Mouse (Mus musculus): ENCODE data around the gene Rbm42. TPM values are rescaled to one million over a fixed set of nuclear protein-coding genes. Genes with fewer than 3 reads are reported as not detected.

Rbm42 gene
- polyA plus RNA-seq (2015; fragmentation: Nextera tagmentation; extraction: Ambion mirVana), result 130 and 153 TPM in 2 replicates

- H3K9ac ChIP-seq (replicated peaks), result peak within 1 kb of the TSS; percentile 90
- peak within 1 kb of the TSS; percentile 77 for H3K27ac ChIP-seq
- H3K4me1 ChIP-seq (replicated peaks), result peaks cover 15% of the 10 kb centered on the region
- 2% methylated on average over 59 of the region's 59 CpGs for WGBS
- H3K9me3 ChIP-seq, result no peaks in the 10 kb centered on the region
- H3K27me3 ChIP-seq, result no peaks in the 10 kb centered on the region
- peak within 1 kb of the TSS; percentile 97 for H3K4me2 ChIP-seq (replicated peaks)
- ATAC-seq, result peak; percentile 99
- peaks cover 63% of the 10 kb centered on the region for H3K36me3 ChIP-seq
- peak within 1 kb of the TSS; percentile 88 for H3K4me3 ChIP-seq (replicated peaks)
These were observed at the start of gene Rbm42 for GRCm38 (mm10) chr7:30649591-30650540. Gene Rbm42, minus strand, starts transcription at chr7:30650317.

GRCm38 (mm10) chr7:30698589-30698988 lies 48.5 kb upstream of the Rbm42 start, which contains the start of gene 2200002J24Rik:
Gene 2200002J24Rik, plus strand, starts transcription at chr7:30698926.
- Histone ChIP-seq H3K27me3 (no peaks in the 10 kb centered on the region), H3K27ac (no peak within 1 kb of the TSS), H3K4me3 (replicated peaks) (no peak within 1 kb of the TSS), H3K36me3 (no peaks in the 10 kb centered on the region), H3K9ac (replicated peaks) (no peak within 1 kb of the TSS), H3K9me3 (no peaks in the 10 kb centered on the region), H3K4me1 (replicated peaks) (no peaks in the 10 kb centered on the region), H3K4me2 (replicated peaks) (no peak within 1 kb of the TSS)
- ATAC-seq, result no peak
- 46% methylated on average over 9 of the region's 9 CpGs for WGBS

- Histone ChIP-seq H3K27ac (no peak overlapping the region), H3K27me3 (no peaks in the 10 kb centered on the region), H3K4me3 (replicated peaks) (no peak overlapping the region), H3K9ac (replicated peaks) (no peak overlapping the region), H3K36me3 (no peaks in the 10 kb centered on the region), H3K9me3 (no peaks in the 10 kb centered on the region), H3K4me1 (replicated peaks) (no peaks in the 10 kb centered on the region), H3K4me2 (replicated peaks) (no peak overlapping the region)
- no peak for ATAC-seq
- WGBS, result 64% methylated on average over 5 of the region's 5 CpGs
These were observed 48.0 kb upstream of the Rbm42 start for GRCm38 (mm10) chr7:30698101-30698500.

GRCm38 (mm10) chr7:30688325-30688724 lies 38.2 kb upstream of the Rbm42 start:
- no peaks in the 10 kb centered on the region for H3K4me1 ChIP-seq (replicated peaks)
- H3K27me3 ChIP-seq, result peaks cover 21% of the 10 kb centered on the region
- no peak for ATAC-seq
- H3K36me3 ChIP-seq, result no peaks in the 10 kb centered on the region
- H3K9ac ChIP-seq (replicated peaks), result no peak overlapping the region
- WGBS, result 76% methylated on average over 6 of the region's 6 CpGs
- H3K4me2 ChIP-seq (replicated peaks), result no peak overlapping the region
- H3K27ac ChIP-seq, result no peak overlapping the region
- no peaks in the 10 kb centered on the region for H3K9me3 ChIP-seq
- H3K4me3 ChIP-seq (replicated peaks), result no peak overlapping the region

- H3K4me3 ChIP-seq (replicated peaks), result no peak overlapping the region
- ATAC-seq, result no peak
- H3K4me1 ChIP-seq (replicated peaks), result no peaks in the 10 kb centered on the region
- H3K9me3 ChIP-seq, result no peaks in the 10 kb centered on the region
- WGBS, result 88% methylated on average over 2 of the region's 2 CpGs
- peaks cover 20% of the 10 kb centered on the region for H3K27me3 ChIP-seq
- H3K27ac ChIP-seq, result no peak overlapping the region
- no peaks in the 10 kb centered on the region for H3K36me3 ChIP-seq
- no peak overlapping the region for H3K9ac ChIP-seq (replicated peaks)
- no peak overlapping the region for H3K4me2 ChIP-seq (replicated peaks)
These were observed 33.3 kb upstream of the Rbm42 start for GRCm38 (mm10) chr7:30683425-30683824.

GRCm38 (mm10) chr7:30681897-30682296 lies 31.8 kb upstream of the Rbm42 start:
- no peaks in the 10 kb centered on the region for H3K9me3 ChIP-seq

GRCm38 (mm10) chr7:30678263-30678975 lies 28.3 kb upstream of the Rbm42 start:
- no peak overlapping the region for H3K4me3 ChIP-seq (replicated peaks)
- H3K36me3 ChIP-seq, result no peaks in the 10 kb centered on the region
- H3K27me3 ChIP-seq, result no peaks in the 10 kb centered on the region
- H3K4me2 ChIP-seq (replicated peaks), result no peak overlapping the region
- H3K4me1 ChIP-seq (replicated peaks), result no peaks in the 10 kb centered on the region
- H3K27ac ChIP-seq, result no peak overlapping the region
- no peak for ATAC-seq
- H3K9me3 ChIP-seq, result no peaks in the 10 kb centered on the region
- no peak overlapping the region for H3K9ac ChIP-seq (replicated peaks)
- WGBS, result 65% methylated on average over 5 of the region's 5 CpGs

More at GRCm38 (mm10) chr7:30681897-30682296, 31.8 kb upstream of the Rbm42 start:
- Histone ChIP-seq H3K36me3 (no peaks in the 10 kb centered on the region), H3K9ac (replicated peaks) (no peak overlapping the region), H3K4me1 (replicated peaks) (no peaks in the 10 kb centered on the region), H3K27me3 (peaks cover 5% of the 10 kb centered on the region; the same call in 1 of the 2 replicates), H3K4me3 (replicated peaks) (no peak overlapping the region), H3K27ac (no peak overlapping the region), H3K4me2 (replicated peaks) (no peak overlapping the region)
- WGBS, result 69% methylated on average over 5 of the region's 5 CpGs
- no peak for ATAC-seq

- H3K27me3 ChIP-seq, result peaks cover 6% of the 10 kb centered on the region; the same call in 1 of the 2 replicates
- no peaks in the 10 kb centered on the region for H3K9me3 ChIP-seq
- no peaks in the 10 kb centered on the region for H3K36me3 ChIP-seq
- 71% methylated on average over 9 of the region's 9 CpGs for WGBS
- H3K4me1 ChIP-seq (replicated peaks), result no peaks in the 10 kb centered on the region
- no peak within 1 kb of the TSS for H3K4me3 ChIP-seq (replicated peaks)
- ATAC-seq, result no peak
- H3K27ac ChIP-seq, result no peak within 1 kb of the TSS
- no peak within 1 kb of the TSS for H3K4me2 ChIP-seq (replicated peaks)
- no peak within 1 kb of the TSS for H3K9ac ChIP-seq (replicated peaks)
These were observed 21.4 kb upstream of the Rbm42 start, which contains the start of gene Pmis2 for GRCm38 (mm10) chr7:30671480-30671879. Gene Pmis2, minus strand, starts transcription at chr7:30671605.

- H3K9ac ChIP-seq (replicated peaks), result no peak overlapping the region
- 39% methylated on average over 3 of the region's 3 CpGs for WGBS
- no peak overlapping the region for H3K4me3 ChIP-seq (replicated peaks)
- peaks cover 6% of the 10 kb centered on the region; the same call in 1 of the 2 replicates for H3K27me3 ChIP-seq
- H3K9me3 ChIP-seq, result no peaks in the 10 kb centered on the region
- H3K4me2 ChIP-seq (replicated peaks), result no peak overlapping the region
- H3K4me1 ChIP-seq (replicated peaks), result peaks cover 10% of the 10 kb centered on the region
- no peak overlapping the region for H3K27ac ChIP-seq
- no peak for ATAC-seq
- no peaks in the 10 kb centered on the region for H3K36me3 ChIP-seq
These were observed 19.1 kb upstream of the Rbm42 start for GRCm38 (mm10) chr7:30669229-30669628.

GRCm38 (mm10) chr7:30665321-30665720 lies 15.2 kb upstream of the Rbm42 start:
- peaks cover 6% of the 10 kb centered on the region; the same call in 1 of the 2 replicates for H3K27me3 ChIP-seq
- 6% methylated on average over 11 of the region's 11 CpGs for WGBS
- peaks cover 15% of the 10 kb centered on the region; the same call in 1 of the 2 replicates for H3K36me3 ChIP-seq
- H3K27ac ChIP-seq, result peak overlapping the region; percentile 72
- peak; percentile 80 for ATAC-seq
- no peaks in the 10 kb centered on the region for H3K9me3 ChIP-seq
- H3K4me2 ChIP-seq (replicated peaks), result peak overlapping the region; percentile 85
- H3K9ac ChIP-seq (replicated peaks), result peak overlapping the region; percentile 73
- peaks cover 14% of the 10 kb centered on the region for H3K4me1 ChIP-seq (replicated peaks)
- H3K4me3 ChIP-seq (replicated peaks), result peak overlapping the region; percentile 62

- peak; percentile 97 for ATAC-seq
- no peaks in the 10 kb centered on the region for H3K9me3 ChIP-seq
- H3K27ac ChIP-seq, result peak within 1 kb of the TSS; percentile 72
- under 1% methylated on average over 34 of the region's 34 CpGs for WGBS
- H3K4me1 ChIP-seq (replicated peaks), result peaks cover 14% of the 10 kb centered on the region
- peak within 1 kb of the TSS; percentile 62 for H3K4me3 ChIP-seq (replicated peaks)
- peak within 1 kb of the TSS; percentile 85 for H3K4me2 ChIP-seq (replicated peaks)
- peaks cover 6% of the 10 kb centered on the region; the same call in 1 of the 2 replicates for H3K27me3 ChIP-seq
- peaks cover 22% of the 10 kb centered on the region for H3K36me3 ChIP-seq
- H3K9ac ChIP-seq (replicated peaks), result peak within 1 kb of the TSS; percentile 73
These were observed 14.5 kb upstream of the Rbm42 start, which contains the start of gene Haus5 for GRCm38 (mm10) chr7:30664529-30665200. Gene Haus5, minus strand, starts transcription at chr7:30664994.

Measured in midbrain, embryonic 13.5 days (tissue).